Mouse (Mus musculus): Measurements from ENCODE around the gene Tmem39b.

DNA sequence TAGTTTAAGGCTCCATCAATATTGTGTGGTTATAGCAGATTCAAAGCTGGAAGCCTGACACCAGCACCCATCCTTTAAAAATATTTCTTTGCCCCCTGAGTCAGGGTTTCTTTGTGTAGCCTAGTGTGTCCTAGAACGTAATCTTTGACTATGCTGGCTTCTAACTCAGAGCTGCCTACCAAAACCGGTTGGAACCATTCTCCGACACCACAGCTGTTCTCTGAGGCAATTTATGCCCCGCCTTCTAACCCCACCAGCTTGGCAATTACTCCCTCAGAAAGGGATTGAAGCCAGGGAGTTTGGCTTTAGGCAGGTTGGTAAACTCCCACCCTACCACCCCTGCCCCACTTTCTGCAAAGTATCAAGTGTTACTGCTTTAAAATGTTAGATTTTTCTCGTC is 54.9 kb downstream of the Tmem39b start:
- no peak for TF ChIP-seq CTCF (IDR thresholded peaks at IDR 0.05; ENCODE audit: control insufficient read depth, insufficient read depth, insufficient replicate concordance, low read depth, low read length)
- no peak for TF ChIP-seq POLR2A (IDR thresholded peaks at IDR 0.05; ENCODE audit: control insufficient read depth, low read depth, low read length)
